Mouse (Mus musculus) liver, adult 2 months (tissue): Measurements from ENCODE around the gene Btf3l4. TPM values are rescaled to one million over a fixed set of nuclear protein-coding genes. Genes with fewer than 3 reads are reported as not detected.
A peak's percentile ranks its signal among the peaks of the same experiment; 100 is the strongest.

Experiments used
- DNase-seq: peaks from one replicate; pipeline ENCODE4 v3.0.0-alpha.2; 2011; ENCODE audit warnings: low read depth, low spot score; ENCODE audit errors: extremely low read depth
- H3K27ac ChIP-seq: fragments of 200-500 bp; replicated peaks from 2 replicates; pipeline ENCODE4 v1.5.1; 2012; ENCODE audit warnings: low read depth, mild to moderate bottlenecking, control low read depth, inconsistent platforms, low read length; ENCODE audit not compliant: insufficient read depth
- H3K27me3 ChIP-seq: fragments of 200-500 bp; 2 replicates; pipeline ENCODE4 v1.6.1; 2012; ENCODE audit warnings: mild to moderate bottlenecking, moderate library complexity, low read length, inconsistent platforms; ENCODE audit not compliant: control insufficient read depth, insufficient read depth
- H3K36me3 ChIP-seq: fragments of 200-500 bp; 2 replicates; pipeline ENCODE4 v1.6.1; 2012; ENCODE audit warnings: low read length, inconsistent platforms; ENCODE audit not compliant: control insufficient read depth, insufficient read depth
- H3K4me1 ChIP-seq: fragments of 200-500 bp; 2 replicates; pipeline ENCODE4 v1.6.1; 2011; ENCODE audit warnings: low read length; ENCODE audit not compliant: control insufficient read depth, insufficient read depth
- H3K4me3 ChIP-seq: fragments of 200-500 bp; 2 replicates; pipeline ENCODE4 v1.5.1; 2011; ENCODE audit warnings: low read depth, mild to moderate bottlenecking, control low read depth, low read length, moderate library complexity; ENCODE audit not compliant: insufficient read depth
- H3K79me2 ChIP-seq: fragments of 200-500 bp; 2 replicates; pipeline ENCODE4 v1.6.1; 2012; ENCODE audit warnings: inconsistent platforms, mild to moderate bottlenecking, low read length, moderate library complexity; ENCODE audit not compliant: control insufficient read depth, insufficient read depth
- H3K9ac ChIP-seq: fragments of 200-500 bp; 2 replicates; pipeline ENCODE4 v1.6.1; 2012; ENCODE audit warnings: low read depth, mild to moderate bottlenecking, control low read depth, inconsistent platforms, low read length
- CTCF ChIP-seq: fragments of 200-500 bp; IDR thresholded peaks from 2 replicates; pipeline ENCODE4 v1.5.1; 2011; ENCODE audit warnings: low read depth, low read length, control low read depth
- POLR2A ChIP-seq: fragments of 200-500 bp; IDR thresholded peaks from 2 replicates; pipeline ENCODE4 v1.6.1; 2011; ENCODE audit warnings: low read length, control low read depth; ENCODE audit not compliant: insufficient read depth; ENCODE audit errors: extremely low read depth
- WGBS: fragments of 180-500 bp; shearing (Covaris S2); methylation state at CpG from one replicate; pipeline ENCODE4 v1.1.7; 2018; 5-methylcytosine and 5-hydroxymethylcytosine counted together
- polyA plus RNA-seq: library from polyadenylated mRNA; depleted of rRNA; stranded (reverse); fragments of >200 nt; gene quantifications from 2 replicates; pipeline ENCODE4 v1.2.3, GENCODE M21; 2012
- total RNA-seq: library from RNA; depleted of rRNA; stranded (reverse); fragments of >200 nt; gene quantifications from 2 replicates; pipeline ENCODE4 v1.2.3, GENCODE M21; 2014

The Btf3l4 gene
- total and polyA plus RNA-seq, 2 experiments = 8.1 to 27.3 TPM

DNA sequence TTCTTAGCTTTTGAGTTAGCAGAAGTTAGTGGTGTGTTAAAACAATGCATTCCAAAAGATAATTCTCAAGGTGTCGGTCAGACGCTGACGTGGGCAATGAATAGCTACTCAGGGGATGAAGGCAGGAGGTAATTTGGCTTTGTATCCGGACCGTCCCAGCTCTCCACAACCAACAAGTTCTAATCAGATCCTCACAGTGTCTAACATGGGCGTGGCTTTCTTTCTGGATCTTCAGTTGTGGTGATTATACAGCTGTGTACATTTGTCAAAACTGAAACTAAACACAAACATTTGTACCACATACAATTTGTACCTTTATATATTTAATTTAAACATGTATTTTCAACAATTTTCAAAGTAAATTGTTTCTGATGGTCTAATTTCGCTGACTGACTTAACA is 33.4 kb upstream of the Btf3l4 start:
- H3K36me3 ChIP-seq = peaks cover 10% of the 10 kb centered on the region; the same call in 1 of the 2 replicates
- no peaks in the 10 kb centered on the region for H3K27me3 ChIP-seq
- TF ChIP-seq POLR2A = no peak
- no peak for TF ChIP-seq CTCF
- WGBS = 84% methylated on average over 7 of the region's 7 CpGs
- H3K4me1 ChIP-seq = no peaks in the 10 kb centered on the region
- no peak for DNase-seq
- no peak overlapping the region for H3K9ac ChIP-seq
- no peaks in the 10 kb centered on the region for H3K79me2 ChIP-seq
- no peak overlapping the region for H3K4me3 ChIP-seq
- no peak overlapping the region for H3K27ac ChIP-seq

DNA sequence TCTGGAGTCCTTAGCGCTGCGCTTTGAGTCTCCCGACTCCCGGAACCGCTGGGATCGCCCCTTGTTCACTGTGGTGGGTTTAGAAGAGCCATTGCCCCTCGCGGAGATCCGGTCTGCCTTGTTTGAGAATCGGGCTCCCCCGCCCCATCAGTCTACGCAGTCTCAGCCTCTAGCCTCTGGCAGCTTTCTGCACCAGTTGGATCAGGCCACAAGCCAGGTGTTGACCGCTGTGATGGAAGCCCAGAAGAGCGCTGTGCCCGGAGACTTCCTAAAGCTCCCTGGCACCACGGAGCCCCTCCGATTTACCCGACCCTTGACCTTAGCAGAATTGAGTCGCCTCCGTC is 15.1 kb upstream of the Btf3l4 start, which contains the start of gene A730015C16Rik:
Gene A730015C16Rik, minus strand, starts transcription at position 115 of the 344 bp plus-strand sequence.
- H3K4me1 ChIP-seq = peaks cover 7% of the 10 kb centered on the region
- H3K36me3 ChIP-seq = peaks cover 2% of the 10 kb centered on the region; the same call in 1 of the 2 replicates
- H3K9ac ChIP-seq = peak within 1 kb of the TSS; percentile 77
- peak within 1 kb of the TSS; percentile 65 for H3K27ac ChIP-seq
- no peak for TF ChIP-seq CTCF
- no peak for TF ChIP-seq POLR2A
- H3K79me2 ChIP-seq = peaks cover 4% of the 10 kb centered on the region; the same call in 1 of the 2 replicates
- H3K27me3 ChIP-seq = no peaks in the 10 kb centered on the region
- 1% methylated on average over 20 of the region's 20 CpGs for WGBS
- DNase-seq = peak; percentile 49
- H3K4me3 ChIP-seq = peak within 1 kb of the TSS; percentile 66

DNA sequence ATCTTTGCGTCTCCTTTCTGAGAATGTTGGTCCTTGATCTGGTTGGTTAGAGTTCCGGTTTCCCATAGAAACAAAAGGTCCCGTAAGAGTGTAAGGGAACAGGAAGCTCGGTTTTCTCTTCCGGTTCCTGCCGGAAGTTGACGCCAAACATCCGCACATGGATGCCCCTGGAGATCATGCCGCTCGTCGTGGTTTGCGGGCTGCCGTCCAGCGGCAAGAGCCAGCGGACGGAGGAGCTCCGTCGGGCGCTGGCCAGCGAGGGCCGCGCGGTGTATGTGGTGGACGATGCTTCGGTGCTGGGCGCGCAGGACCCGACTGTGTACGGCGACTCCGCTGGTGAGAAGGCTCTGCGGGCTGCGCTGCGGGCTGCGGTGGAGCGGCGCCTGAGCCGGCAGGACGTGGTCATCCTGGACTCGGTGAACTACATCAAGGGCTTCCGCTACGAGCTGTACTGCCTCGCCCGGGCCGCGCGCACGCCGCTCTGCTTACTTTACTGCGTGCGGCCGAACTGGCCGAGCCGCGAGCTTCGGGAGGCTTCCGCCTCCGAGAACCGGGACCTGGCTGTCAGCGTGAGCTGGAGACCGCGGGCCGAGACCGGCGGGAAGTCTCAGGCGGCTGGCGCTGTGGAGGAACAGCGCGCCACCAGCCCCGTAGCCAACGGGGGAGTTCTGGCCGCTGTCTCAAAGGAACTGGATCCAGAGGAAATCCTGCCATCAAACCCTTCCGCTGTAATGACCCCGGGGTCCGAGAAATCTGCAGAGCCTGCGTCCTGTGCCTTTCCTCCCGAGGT is 14.5 kb upstream of the Btf3l4 start, which contains the start of gene Kti12:
Gene Kti12, plus strand, starts transcription at position 71 of the 790 bp plus-strand sequence.
- Histone ChIP-seq H3K4me1 (peaks cover 7% of the 10 kb centered on the region), H3K79me2 (peaks cover 7% of the 10 kb centered on the region; the same call in 1 of the 2 replicates), H3K27me3 (no peaks in the 10 kb centered on the region), H3K27ac (peak within 1 kb of the TSS; percentile 65), H3K36me3 (0 out of 2 replicates have a peak, but pooled peaks cover 2% of the 10 kb centered on the region), H3K9ac (peak within 1 kb of the TSS; percentile 77), H3K4me3 (peak within 1 kb of the TSS; percentile 66)
- peak; percentile 89 for DNase-seq
- TF ChIP-seq POLR2A (peak; percentile 47; the same call in 1 of the 2 replicates), CTCF (no peak)
- WGBS = under 1% methylated on average over 77 of the region's 77 CpGs

DNA sequence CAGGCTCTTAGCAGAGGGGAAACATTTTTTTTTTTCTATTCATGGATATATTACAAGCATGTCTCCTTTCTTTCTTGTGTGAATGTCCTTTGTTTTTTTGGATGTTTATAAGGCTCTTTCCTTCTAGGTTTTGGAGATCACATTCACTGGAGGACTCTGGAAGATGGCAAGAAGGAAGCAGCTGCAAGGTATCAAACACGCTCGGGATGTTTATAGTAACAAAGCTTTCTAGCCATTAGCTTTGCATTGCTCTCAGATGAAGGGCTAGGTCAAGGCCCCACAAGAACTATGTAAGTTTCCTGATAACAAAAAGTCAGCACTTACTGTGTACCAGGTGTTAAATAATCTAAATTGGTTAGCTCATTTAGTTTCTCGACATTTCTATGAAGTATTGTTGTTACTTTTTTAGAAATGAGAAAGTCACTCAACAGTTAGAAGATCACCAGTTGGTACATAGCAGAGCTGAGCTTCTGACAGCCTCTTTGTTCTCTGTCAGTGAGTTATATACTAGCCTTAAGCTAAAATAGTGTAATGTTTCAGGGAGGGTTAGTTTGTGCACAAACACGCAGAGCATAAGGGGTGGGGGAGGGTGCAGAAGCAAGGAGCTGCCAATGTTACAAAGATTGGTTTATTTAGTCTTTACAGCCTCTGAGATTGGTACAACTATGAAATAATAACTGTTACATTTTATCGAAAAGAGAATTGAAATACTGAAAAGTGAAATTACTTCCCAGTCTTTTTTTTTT is 12.6 kb upstream of the Btf3l4 start:
- DNase-seq = no peak
- Histone ChIP-seq H3K4me3 (no peak overlapping the region), H3K4me1 (peaks cover 9% of the 10 kb centered on the region), H3K9ac (no peak overlapping the region), H3K79me2 (peaks cover 9% of the 10 kb centered on the region; the same call in 1 of the 2 replicates), H3K27ac (no peak overlapping the region), H3K27me3 (no peaks in the 10 kb centered on the region), H3K36me3 (0 out of 2 replicates have a peak, but pooled peaks cover 2% of the 10 kb centered on the region)
- no peak for TF ChIP-seq CTCF
- TF ChIP-seq POLR2A = no peak
- WGBS = 82% methylated on average over 5 of the region's 5 CpGs

DNA sequence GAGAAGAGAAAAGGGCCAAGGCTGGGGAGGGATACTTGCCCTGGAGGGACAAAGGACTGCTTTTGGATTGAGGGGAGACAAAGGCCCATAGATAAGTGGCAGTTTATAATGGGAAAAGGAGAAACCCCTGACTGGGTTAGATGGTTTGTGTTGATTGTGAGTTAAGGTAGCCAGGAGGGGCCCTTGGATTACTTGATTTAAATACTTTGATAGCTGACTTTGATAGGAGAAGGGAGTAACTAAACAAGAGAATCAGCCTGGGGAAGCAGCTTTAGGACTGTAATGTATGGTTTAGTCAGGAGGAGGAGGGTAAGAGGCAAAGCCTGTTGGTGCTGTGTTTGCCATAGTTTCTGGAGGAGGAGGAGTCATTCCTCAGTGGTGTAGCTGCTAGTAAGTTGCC is 9.9 kb upstream of the Btf3l4 start:
- TF ChIP-seq CTCF (no peak), POLR2A (no peak)
- Histone ChIP-seq H3K36me3 (no peaks in the 10 kb centered on the region), H3K4me3 (no peak overlapping the region), H3K79me2 (peaks cover 13% of the 10 kb centered on the region; the same call in 1 of the 2 replicates), H3K27ac (no peak overlapping the region), H3K9ac (no peak overlapping the region), H3K4me1 (peaks cover 2% of the 10 kb centered on the region; the same call in 1 of the 2 replicates), H3K27me3 (no peaks in the 10 kb centered on the region)
- DNase-seq = no peak
